Mouse (Mus musculus) CH12.LX (cell line): Measurements from ENCODE around the gene Ndst4. TPM values are rescaled to one million over a fixed set of nuclear protein-coding genes. Genes with fewer than 3 reads are reported as not detected.
A peak's percentile ranks its signal among the peaks of the same experiment; 100 is the strongest.

Source experiments
- DNase-seq: peaks from one replicate; pipeline ENCODE4 v3.0.0-alpha.2; 2013; ENCODE audit errors: extremely low read depth
- H3K27ac ChIP-seq: 2 replicates; pipeline ENCODE4 v1.5.1; 2012; ENCODE audit warnings: low read depth, mild to moderate bottlenecking, control low read depth, moderate library complexity; ENCODE audit not compliant: insufficient read depth
- H3K27me3 ChIP-seq: replicated peaks from 2 replicates; pipeline ENCODE3; 2012; ENCODE audit warnings: inconsistent platforms
- H3K36me3 ChIP-seq, 2 experiments: replicated peaks in 1 of 2; 2 replicates each; pipeline versions ENCODE3 to v1.6.1; 2012; ENCODE audit warnings: inconsistent platforms in 1 of 2, low read length in 1 of 2, mild to moderate bottlenecking in 1 of 2, mixed read lengths in 1 of 2, moderate library complexity in 1 of 2; ENCODE audit not compliant: control insufficient read depth in 1 of 2, insufficient read depth in 1 of 2
- H3K4me1 ChIP-seq, 2 experiments: 2 replicates each; pipeline ENCODE4 v1.6.1; 2012; ENCODE audit warnings: inconsistent platforms in 1 of 2, moderate library complexity in 1 of 2; ENCODE audit not compliant: insufficient read depth in 2 of 2, control insufficient read depth in 1 of 2
- H3K4me2 ChIP-seq: 2 replicates; pipeline ENCODE4 v1.6.1; 2012; ENCODE audit warnings: low read depth, mild to moderate bottlenecking, control low read depth; ENCODE audit not compliant: poor library complexity, insufficient read depth, severe bottlenecking
- H3K4me3 ChIP-seq, 3 experiments: fragments of 150-350 bp in 1 of 3; sonication (generic) in 1 of 3; replicated peaks in 1 of 3; 2 replicates each; pipeline versions ENCODE3 to v1.5.1; 2011 to 2012; ENCODE audit warnings: low read depth in 2 of 3, low read length in 2 of 3, mild to moderate bottlenecking in 2 of 3, moderate library complexity in 2 of 3, control low read depth in 1 of 3, improper control_type of control experiment in 1 of 3, inconsistent platforms in 1 of 3, mixed read lengths in 1 of 3; ENCODE audit not compliant: poor library complexity in 1 of 3
- H3K79me2 ChIP-seq: replicated peaks from 2 replicates; pipeline ENCODE4 v1.6.1; 2012; ENCODE audit warnings: mild to moderate bottlenecking, moderate library complexity; ENCODE audit not compliant: control insufficient read depth, poor library complexity, insufficient read depth, severe bottlenecking; ENCODE audit errors: extremely low read depth
- H3K9ac ChIP-seq: 2 replicates; pipeline ENCODE4 v1.6.1; 2012; ENCODE audit warnings: low read depth, mild to moderate bottlenecking, control low read depth, moderate library complexity; ENCODE audit not compliant: insufficient read depth
- H3K9me3 ChIP-seq: replicated peaks from 2 replicates; pipeline ENCODE3; 2012; ENCODE audit warnings: low read length, inconsistent platforms, mixed read lengths
- BHLHE40 ChIP-seq: IDR thresholded peaks from 2 replicates; pipeline ENCODE4 v1.6.1; 2011; ENCODE audit warnings: mild to moderate bottlenecking, low read depth, low read length, improper control_type of control experiment
- CHD1 ChIP-seq: IDR thresholded peaks from 2 replicates; pipeline ENCODE4 v1.6.1; 2012; ENCODE audit warnings: low read depth, low read length, improper control_type of control experiment, inconsistent platforms
- CHD2 ChIP-seq: IDR thresholded peaks from 2 replicates; pipeline ENCODE4 v1.6.1; 2011; ENCODE audit warnings: low read length, improper control_type of control experiment
- ETS1 ChIP-seq: conservative IDR thresholded peaks from 2 replicates; pipeline ENCODE4 v1.6.1; 2012; ENCODE audit warnings: low read depth, mild to moderate bottlenecking, inconsistent platforms, low read length, improper control_type of control experiment, moderate library complexity
- GABPA ChIP-seq: IDR thresholded peaks from 2 replicates; pipeline ENCODE4 v1.6.1; 2012; ENCODE audit warnings: low read depth, low read length, improper control_type of control experiment, inconsistent platforms; ENCODE audit not compliant: insufficient replicate concordance
- HCFC1 ChIP-seq: IDR thresholded peaks from 2 replicates; pipeline ENCODE4 v1.6.1; 2012; ENCODE audit warnings: low read depth, mild to moderate bottlenecking, inconsistent platforms, low read length, improper control_type of control experiment
- MAX ChIP-seq: IDR thresholded peaks from 2 replicates; pipeline ENCODE4 v1.6.1; 2011; ENCODE audit warnings: low read length, improper control_type of control experiment
- MAZ ChIP-seq: IDR thresholded peaks from 2 replicates; pipeline ENCODE4 v1.6.1; 2012; ENCODE audit warnings: low read depth, mild to moderate bottlenecking, inconsistent platforms, low read length, improper control_type of control experiment, moderate library complexity
- MEF2A ChIP-seq: IDR thresholded peaks from 2 replicates; pipeline ENCODE4 v1.6.1; 2014; ENCODE audit warnings: low read depth, mild to moderate bottlenecking, inconsistent platforms, low read length, improper control_type of control experiment, borderline replicate concordance
- MYC ChIP-seq: IDR thresholded peaks from 2 replicates; pipeline ENCODE4 v1.6.1; 2011; ENCODE audit warnings: low read depth, mild to moderate bottlenecking, improper control_type of control experiment, low read length
- NELFE ChIP-seq: IDR thresholded peaks from 2 replicates; pipeline ENCODE4 v1.6.1; 2011; ENCODE audit warnings: low read depth, low read length, improper control_type of control experiment
- PAX5 ChIP-seq: IDR thresholded peaks from 2 replicates; pipeline ENCODE4 v1.6.1; 2012; ENCODE audit warnings: low read length, inconsistent platforms, mixed read lengths
- POLR2A ChIP-seq: IDR thresholded peaks from 2 replicates; pipeline ENCODE4 v1.6.1; 2011; ENCODE audit warnings: low read depth, mild to moderate bottlenecking, improper control_type of control experiment, low read length
- POLR2AphosphoS2 ChIP-seq: IDR thresholded peaks from 2 replicates; pipeline ENCODE4 v1.6.1; 2011; ENCODE audit warnings: low read depth, low read length, improper control_type of control experiment
- SIN3A ChIP-seq: IDR thresholded peaks from 2 replicates; pipeline ENCODE4 v1.6.1; 2012; ENCODE audit warnings: low read length, improper control_type of control experiment, inconsistent platforms
- SMC3 ChIP-seq: IDR thresholded peaks from 2 replicates; pipeline ENCODE4 v1.6.1; 2011; ENCODE audit warnings: low read depth, low read length, improper control_type of control experiment
- TBP ChIP-seq: conservative IDR thresholded peaks from 2 replicates; pipeline ENCODE4 v1.6.1; 2011; ENCODE audit warnings: low read depth, low read length, improper control_type of control experiment
- USF2 ChIP-seq: conservative IDR thresholded peaks from 2 replicates; pipeline ENCODE4 v1.6.1; 2011; ENCODE audit warnings: low read depth, low read length, improper control_type of control experiment
- ZKSCAN1 ChIP-seq: IDR thresholded peaks from 2 replicates; pipeline ENCODE4 v1.6.1; 2012; ENCODE audit warnings: low read depth, inconsistent platforms, low read length, improper control_type of control experiment, borderline replicate concordance
- ZNF384 ChIP-seq: IDR thresholded peaks from 2 replicates; pipeline ENCODE4 v1.6.1; 2012; ENCODE audit warnings: low read depth, low read length, improper control_type of control experiment, inconsistent platforms
- dilution Hi-C: fragments of 300-500 bp; cut with MboI; formaldehyde crosslinking; loops from 2 replicates; pipeline ENCODE4 v1.14.3; 2020; ENCODE audit warnings: low sequenced_read_pairs; ENCODE audit not compliant: extremely low pct_unique_long_range_greater_than_20kb, extremely low pct_ligation_motif_present
- in situ Hi-C: fragments of 300-500 bp; cut with MboI; formaldehyde crosslinking; loops from 3 replicates; pipeline ENCODE4 v1.14.3; 2019; ENCODE audit warnings: low sequenced_read_pairs, low pct_ligation_motif_present, low pct_unique_long_range_greater_than_20kb, mixed read lengths
- polyA plus RNA-seq: library from polyadenylated mRNA; unstranded; fragments of >175 nt; gene quantifications from 2 replicates; pipeline ENCODE4 v1.2.1, GENCODE M21; 2012; ENCODE audit warnings: low read depth; ENCODE audit not compliant: insufficient read length
- total RNA-seq, 2 experiments: library from RNA; depleted of rRNA; stranded (reverse); fragments of 300-350 nt in 1 of 2; fragments of >200 nt in 1 of 2; gene quantifications; 2 replicates each; pipeline ENCODE4 v1.2.3; 2012 to 2014

The Ndst4 gene
- total and polyA plus RNA-seq, 3 experiments = not detected

DNA sequence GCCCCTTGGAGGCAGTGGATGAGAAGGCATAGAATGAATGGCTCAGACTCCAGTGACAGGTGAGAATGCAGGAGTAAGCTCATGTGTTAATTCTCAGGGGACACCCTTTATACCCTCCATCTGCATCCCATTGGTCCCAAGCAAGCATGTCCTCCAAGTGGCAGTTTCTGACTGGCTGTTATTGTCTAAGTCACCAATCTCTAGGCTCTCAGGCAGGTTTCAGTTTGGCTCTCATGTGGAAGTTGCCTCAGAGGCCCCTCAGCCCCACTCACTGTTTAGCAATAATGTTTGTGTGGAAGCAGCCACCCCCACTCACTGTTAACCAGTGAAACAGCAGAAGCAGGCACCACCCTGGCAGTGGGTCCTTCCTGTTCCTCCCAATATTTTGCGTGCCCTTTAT is 353.0 kb downstream of the Ndst4 start:
- Histone ChIP-seq H3K27me3 (no peaks in the 10 kb centered on the region), H3K9ac (no peak overlapping the region), H3K9me3 (no peaks in the 10 kb centered on the region), H3K36me3 (no peaks in the 10 kb centered on the region), H3K4me1 (no peaks in the 10 kb centered on the region), H3K79me2 (no peaks in the 10 kb centered on the region), H3K4me3 (no peak overlapping the region), H3K27ac (no peak overlapping the region), H3K4me2 (no peak overlapping the region)
- dilution Hi-C loops (no loop called here), in situ Hi-C loops (no loop called here)
- no peak for TF ChIP-seq POLR2A
- no peak for TF ChIP-seq HCFC1
- TF ChIP-seq NELFE = no peak
- no peak for TF ChIP-seq MAX
- peak; percentile 32 for DNase-seq

DNA sequence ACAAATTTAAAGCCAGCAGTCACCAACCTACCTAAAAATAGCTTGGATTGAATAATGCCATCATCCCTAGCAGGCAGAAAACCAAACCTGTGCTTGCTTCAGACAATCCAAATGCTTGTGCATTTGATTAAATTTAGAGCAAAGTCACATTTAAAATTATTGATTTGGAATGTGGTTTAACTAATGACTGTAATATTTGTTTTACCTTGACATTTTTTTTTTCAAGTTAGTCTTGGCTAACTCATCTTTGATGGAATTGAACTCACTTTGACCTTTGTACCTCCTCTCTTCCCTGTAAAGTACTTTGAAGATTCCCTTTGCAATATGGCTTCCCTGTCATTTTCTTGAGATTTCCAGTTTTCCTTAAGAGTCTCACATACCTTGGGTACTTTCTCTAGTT is 356.8 kb downstream of the Ndst4 start:
- Histone ChIP-seq H3K9ac (no peak overlapping the region), H3K27ac (no peak overlapping the region), H3K4me3 (no peak overlapping the region), H3K4me2 (no peak overlapping the region), H3K36me3 (no peaks in the 10 kb centered on the region), H3K9me3 (no peaks in the 10 kb centered on the region), H3K79me2 (no peaks in the 10 kb centered on the region), H3K4me1 (no peaks in the 10 kb centered on the region), H3K27me3 (no peaks in the 10 kb centered on the region)
- no peak for DNase-seq
- TF ChIP-seq CHD1 (no peak), HCFC1 (no peak), BHLHE40 (no peak), ETS1 (no peak), TBP (no peak), MEF2A (no peak), NELFE (no peak), MAZ (no peak), ZKSCAN1 (no peak), SIN3A (no peak), GABPA (no peak), CHD2 (no peak), PAX5 (no peak), ZNF384 (no peak), MYC (no peak), USF2 (no peak), POLR2AphosphoS2 (no peak), SMC3 (no peak), POLR2A (no peak)
- in situ Hi-C loops = no loop called here
- dilution Hi-C loops = no loop called here
